Mouse (Mus musculus): ENCODE measurements around the gene Ggta1. TPM values are rescaled to one million over a fixed set of nuclear protein-coding genes. Genes with fewer than 3 reads are reported as not detected.

Gene Ggta1
- polyA plus RNA-seq, 1 experiment, result 3.5 TPM

GRCm38 (mm10) chr2:35440480-35440879 is 22.6 kb downstream of the Ggta1 start:
- 87% methylated on average over 3 of the region's 3 CpGs for WGBS
- 0 out of 2 replicates have a peak, but pooled peaks cover 5% of the 10 kb centered on the region for H3K4me1 ChIP-seq (ENCODE audit: control insufficient read depth, insufficient read depth, insufficient read length, low read length)
- no peak for TF ChIP-seq CTCF (IDR thresholded peaks at IDR 0.05; ENCODE audit: extremely low read depth, insufficient read length, insufficient replicate concordance, low read depth, low read length)
- TF ChIP-seq POLR2A (IDR thresholded peaks at IDR 0.05; ENCODE audit: low read depth, low read length), result no peak
- H3K4me3 ChIP-seq (ENCODE audit: low read depth, low read length), result no peak overlapping the region
- H3K27me3 ChIP-seq (ENCODE audit: control insufficient read depth, insufficient read depth, low read length), result no peaks in the 10 kb centered on the region
- no peak overlapping the region for H3K27ac ChIP-seq (ENCODE audit: insufficient read depth, low read depth, low read length)
- no peaks in the 10 kb centered on the region for H3K36me3 ChIP-seq (ENCODE audit: control insufficient read depth, insufficient read depth, low read length)

- Histone ChIP-seq H3K4me1 (ENCODE audit: control insufficient read depth, insufficient read depth, insufficient read length, low read length) (peaks cover 3% of the 10 kb centered on the region; the same call in 1 of the 2 replicates), H3K4me3 (ENCODE audit: low read depth, low read length) (no peak overlapping the region), H3K27ac (ENCODE audit: insufficient read depth, low read depth, low read length) (no peak overlapping the region), H3K27me3 (ENCODE audit: control insufficient read depth, insufficient read depth, low read length) (no peaks in the 10 kb centered on the region), H3K36me3 (ENCODE audit: control insufficient read depth, insufficient read depth, low read length) (no peaks in the 10 kb centered on the region)
- TF ChIP-seq CTCF (IDR thresholded peaks at IDR 0.05; ENCODE audit: extremely low read depth, insufficient read length, insufficient replicate concordance, low read depth, low read length), result no peak
- TF ChIP-seq POLR2A (IDR thresholded peaks at IDR 0.05; ENCODE audit: low read depth, low read length), result no peak
- 86% methylated on average over 2 of the region's 2 CpGs for WGBS
Measured at GRCm38 (mm10) chr2:35437796-35438195, 25.2 kb downstream of the Ggta1 start.

GRCm38 (mm10) chr2:35434576-35435123 is 28.4 kb downstream of the Ggta1 start:
- TF ChIP-seq CTCF (IDR thresholded peaks at IDR 0.05; ENCODE audit: extremely low read depth, insufficient read length, insufficient replicate concordance, low read depth, low read length) (no peak), POLR2A (IDR thresholded peaks at IDR 0.05; ENCODE audit: low read depth, low read length) (no peak)
- H3K36me3 ChIP-seq (ENCODE audit: control insufficient read depth, insufficient read depth, low read length), result no peaks in the 10 kb centered on the region
- WGBS, result 73% methylated on average over 6 of the region's 6 CpGs
- peaks cover 5% of the 10 kb centered on the region; the same call in 1 of the 2 replicates for H3K4me1 ChIP-seq (ENCODE audit: control insufficient read depth, insufficient read depth, insufficient read length, low read length)
- H3K4me3 ChIP-seq (ENCODE audit: low read depth, low read length), result no peak overlapping the region
- H3K27me3 ChIP-seq (ENCODE audit: control insufficient read depth, insufficient read depth, low read length), result no peaks in the 10 kb centered on the region
- no peak overlapping the region for H3K27ac ChIP-seq (ENCODE audit: insufficient read depth, low read depth, low read length)

- TF ChIP-seq CTCF (IDR thresholded peaks at IDR 0.05; ENCODE audit: extremely low read depth, insufficient read length, insufficient replicate concordance, low read depth, low read length) (no peak), POLR2A (IDR thresholded peaks at IDR 0.05; ENCODE audit: low read depth, low read length) (no peak)
- H3K4me3 ChIP-seq (ENCODE audit: low read depth, low read length), result no peak overlapping the region
- H3K4me1 ChIP-seq (ENCODE audit: control insufficient read depth, insufficient read depth, insufficient read length, low read length), result peaks cover 5% of the 10 kb centered on the region; the same call in 1 of the 2 replicates
- H3K27me3 ChIP-seq (ENCODE audit: control insufficient read depth, insufficient read depth, low read length), result no peaks in the 10 kb centered on the region
- no peaks in the 10 kb centered on the region for H3K36me3 ChIP-seq (ENCODE audit: control insufficient read depth, insufficient read depth, low read length)
- 73% methylated on average over 4 of the region's 4 CpGs for WGBS
- peak overlapping the region; percentile 37; the same call in 1 of the 2 replicates for H3K27ac ChIP-seq (ENCODE audit: insufficient read depth, low read depth, low read length)
Measured at GRCm38 (mm10) chr2:35433428-35433827, 29.6 kb downstream of the Ggta1 start.

- H3K27ac ChIP-seq (ENCODE audit: insufficient read depth, low read depth, low read length), result peak overlapping the region; percentile 37; the same call in 1 of the 2 replicates
- TF ChIP-seq CTCF (IDR thresholded peaks at IDR 0.05; ENCODE audit: extremely low read depth, insufficient read length, insufficient replicate concordance, low read depth, low read length) (no peak), POLR2A (IDR thresholded peaks at IDR 0.05; ENCODE audit: low read depth, low read length) (no peak)
- H3K36me3 ChIP-seq (ENCODE audit: control insufficient read depth, insufficient read depth, low read length), result no peaks in the 10 kb centered on the region
- H3K4me3 ChIP-seq (ENCODE audit: low read depth, low read length), result peak overlapping the region; percentile 5
- H3K4me1 ChIP-seq (ENCODE audit: control insufficient read depth, insufficient read depth, insufficient read length, low read length), result peaks cover 5% of the 10 kb centered on the region; the same call in 1 of the 2 replicates
- H3K27me3 ChIP-seq (ENCODE audit: control insufficient read depth, insufficient read depth, low read length), result no peaks in the 10 kb centered on the region
- WGBS, result 32% methylated on average over 7 of the region's 7 CpGs
Measured at GRCm38 (mm10) chr2:35432472-35432871, 30.6 kb downstream of the Ggta1 start.

GRCm38 (mm10) chr2:35432011-35432410 is 31.0 kb downstream of the Ggta1 start:
- TF ChIP-seq CTCF (IDR thresholded peaks at IDR 0.05; ENCODE audit: extremely low read depth, insufficient read length, insufficient replicate concordance, low read depth, low read length), result no peak
- no peak for TF ChIP-seq POLR2A (IDR thresholded peaks at IDR 0.05; ENCODE audit: low read depth, low read length)
- 0 out of 2 replicates have a peak overlapping the region, but pooled peaks have one; percentile 1 for H3K27ac ChIP-seq (ENCODE audit: insufficient read depth, low read depth, low read length)
- peaks cover 5% of the 10 kb centered on the region; the same call in 1 of the 2 replicates for H3K4me1 ChIP-seq (ENCODE audit: control insufficient read depth, insufficient read depth, insufficient read length, low read length)
- WGBS, result 20% methylated on average over 7 of the region's 7 CpGs
- no peaks in the 10 kb centered on the region for H3K27me3 ChIP-seq (ENCODE audit: control insufficient read depth, insufficient read depth, low read length)
- H3K36me3 ChIP-seq (ENCODE audit: control insufficient read depth, insufficient read depth, low read length), result no peaks in the 10 kb centered on the region
- H3K4me3 ChIP-seq (ENCODE audit: low read depth, low read length), result peak overlapping the region; percentile 5

- H3K36me3 ChIP-seq (ENCODE audit: control insufficient read depth, insufficient read depth, low read length), result no peaks in the 10 kb centered on the region
Measured at GRCm38 (mm10) chr2:35430806-35431205, 32.2 kb downstream of the Ggta1 start.

More at GRCm38 (mm10) chr2:35430806-35431205, 32.2 kb downstream of the Ggta1 start:
- Histone ChIP-seq H3K4me3 (ENCODE audit: low read depth, low read length) (no peak overlapping the region), H3K27ac (ENCODE audit: insufficient read depth, low read depth, low read length) (no peak overlapping the region), H3K4me1 (ENCODE audit: control insufficient read depth, insufficient read depth, insufficient read length, low read length) (peaks cover 5% of the 10 kb centered on the region; the same call in 1 of the 2 replicates), H3K27me3 (ENCODE audit: control insufficient read depth, insufficient read depth, low read length) (no peaks in the 10 kb centered on the region)
- 82% methylated on average over 8 of the region's 8 CpGs for WGBS
- TF ChIP-seq CTCF (IDR thresholded peaks at IDR 0.05; ENCODE audit: extremely low read depth, insufficient read length, insufficient replicate concordance, low read depth, low read length), result no peak
- no peak for TF ChIP-seq POLR2A (IDR thresholded peaks at IDR 0.05; ENCODE audit: low read depth, low read length)

Data from small intestine, adult 2 months (tissue).